Mouse (Mus musculus) splenic B cell, adult 2 months (primary cell): ENCODE results near the gene Fah.

Source experiments
- DNase-seq: peaks from one replicate; pipeline ENCODE4 v3.0.0-alpha.2; 2011; ENCODE audit warnings: low read depth, low spot score
- H3K27me3 ChIP-seq: 2 replicates; pipeline ENCODE4 v1.6.1; 2012; ENCODE audit warnings: mild to moderate bottlenecking, low read length, moderate library complexity, mixed read lengths; ENCODE audit not compliant: control insufficient read depth, poor library complexity, insufficient read depth, severe bottlenecking
- H3K36me3 ChIP-seq: 2 replicates; pipeline ENCODE4 v1.6.1; 2012; ENCODE audit warnings: mild to moderate bottlenecking, low read length, moderate library complexity, mixed read lengths; ENCODE audit not compliant: control insufficient read depth, poor library complexity, insufficient read depth, severe bottlenecking

Fah gene

GRCm38 (mm10) chr7:84605704-84606292 is 724 bp downstream of the Fah start:
- peak; percentile 45 for DNase-seq
- Histone ChIP-seq H3K27me3 (no peaks in the 10 kb centered on the region), H3K36me3 (no peaks in the 10 kb centered on the region)

GRCm38 (mm10) chr7:84605033-84605687 is 1.4 kb downstream of the Fah start:
- no peaks in the 10 kb centered on the region for H3K27me3 ChIP-seq
- H3K36me3 ChIP-seq, result no peaks in the 10 kb centered on the region
- DNase-seq, result no peak

GRCm38 (mm10) chr7:84604501-84604900 is 2.0 kb downstream of the Fah start:
- H3K27me3 ChIP-seq, result no peaks in the 10 kb centered on the region
- DNase-seq, result no peak
- H3K36me3 ChIP-seq, result no peaks in the 10 kb centered on the region

- no peaks in the 10 kb centered on the region for H3K27me3 ChIP-seq
- no peak for DNase-seq
Measured at GRCm38 (mm10) chr7:84601331-84601730, 5.2 kb downstream of the Fah start.

GRCm38 (mm10) chr7:84600631-84601030 is 5.9 kb downstream of the Fah start:
- DNase-seq, result no peak
- no peaks in the 10 kb centered on the region for H3K27me3 ChIP-seq
- H3K36me3 ChIP-seq, result no peaks in the 10 kb centered on the region

More at GRCm38 (mm10) chr7:84601331-84601730, 5.2 kb downstream of the Fah start:
- no peaks in the 10 kb centered on the region for H3K36me3 ChIP-seq

GRCm38 (mm10) chr7:84596633-84597032 is 9.9 kb downstream of the Fah start:
- Histone ChIP-seq H3K27me3 (no peaks in the 10 kb centered on the region), H3K36me3 (no peaks in the 10 kb centered on the region)
- DNase-seq, result peak; percentile 20

GRCm38 (mm10) chr7:84596002-84596401 is 10.5 kb downstream of the Fah start:
- no peaks in the 10 kb centered on the region for H3K27me3 ChIP-seq

GRCm38 (mm10) chr7:84594917-84595303 is 11.6 kb downstream of the Fah start:
- Histone ChIP-seq H3K36me3 (no peaks in the 10 kb centered on the region), H3K27me3 (no peaks in the 10 kb centered on the region)
- DNase-seq, result no peak

More at GRCm38 (mm10) chr7:84596002-84596401, 10.5 kb downstream of the Fah start:
- DNase-seq, result no peak
- no peaks in the 10 kb centered on the region for H3K36me3 ChIP-seq

- no peaks in the 10 kb centered on the region for H3K27me3 ChIP-seq
- DNase-seq, result peak; percentile 83
- H3K36me3 ChIP-seq, result no peaks in the 10 kb centered on the region
Measured at GRCm38 (mm10) chr7:84594087-84594916, 12.2 kb downstream of the Fah start.

GRCm38 (mm10) chr7:84591347-84591746 is 15.2 kb downstream of the Fah start:
- Histone ChIP-seq H3K27me3 (no peaks in the 10 kb centered on the region), H3K36me3 (no peaks in the 10 kb centered on the region)
- peak; percentile 44 for DNase-seq

- no peak for DNase-seq
- Histone ChIP-seq H3K27me3 (no peaks in the 10 kb centered on the region), H3K36me3 (no peaks in the 10 kb centered on the region)
Measured at GRCm38 (mm10) chr7:84590622-84591021, 15.9 kb downstream of the Fah start.

GRCm38 (mm10) chr7:84587101-84587783 is 19.3 kb downstream of the Fah start:
- Histone ChIP-seq H3K27me3 (no peaks in the 10 kb centered on the region), H3K36me3 (no peaks in the 10 kb centered on the region)
- no peak for DNase-seq

- Histone ChIP-seq H3K27me3 (no peaks in the 10 kb centered on the region), H3K36me3 (no peaks in the 10 kb centered on the region)
- DNase-seq, result no peak
Measured at GRCm38 (mm10) chr7:84586360-84587100, 20.0 kb downstream of the Fah start.

- no peaks in the 10 kb centered on the region for H3K27me3 ChIP-seq
- no peak for DNase-seq
- H3K36me3 ChIP-seq, result no peaks in the 10 kb centered on the region
Measured at GRCm38 (mm10) chr7:84585086-84585485, 21.4 kb downstream of the Fah start.
